Mouse (Mus musculus) pancreas, adult 10 weeks (tissue): Measurements from ENCODE around the gene Tktl2. TPM values are rescaled to one million over a fixed set of nuclear protein-coding genes. Genes with fewer than 3 reads are reported as not detected.

ENCODE experiments used
- polyA plus RNA-seq: library from polyadenylated mRNA; stranded (reverse); fragments of 350-450 nt; fragmentation: Illumina TruSeq; extraction: RNeasy Lipid Tissue Mini Kit (QIAGEN cat#74804); gene quantifications from one replicate; pipeline ENCODE4 v1.2.3, GENCODE M21; 2015; ENCODE audit warnings: low read depth, low replicate concordance; ENCODE audit not compliant: insufficient read depth

The Tktl2 gene
- polyA plus RNA-seq = not detected

DNA sequence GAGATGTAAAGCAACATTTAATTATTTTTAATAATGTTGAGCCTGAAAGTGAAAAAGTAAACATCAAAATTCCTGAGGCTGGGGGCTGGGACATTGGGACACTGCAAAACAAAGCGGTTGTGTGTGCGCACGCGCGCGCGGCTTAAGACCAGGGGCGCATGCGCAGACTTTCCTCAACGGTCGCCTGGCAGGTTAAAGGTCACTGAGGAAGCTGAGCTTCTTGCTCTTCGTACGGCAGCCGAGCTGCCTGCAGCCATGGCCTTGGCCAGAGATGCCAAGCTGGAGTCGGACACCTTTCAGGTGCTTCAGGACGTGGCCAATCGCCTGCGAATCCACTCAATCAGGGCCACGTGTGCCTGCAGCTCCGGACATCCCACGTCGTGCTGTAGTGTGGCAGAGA lies at the start of gene Tktl2:
TSS of gene Tktl2 (plus strand) at position 220 of the 400 bp plus-strand sequence.

DNA sequence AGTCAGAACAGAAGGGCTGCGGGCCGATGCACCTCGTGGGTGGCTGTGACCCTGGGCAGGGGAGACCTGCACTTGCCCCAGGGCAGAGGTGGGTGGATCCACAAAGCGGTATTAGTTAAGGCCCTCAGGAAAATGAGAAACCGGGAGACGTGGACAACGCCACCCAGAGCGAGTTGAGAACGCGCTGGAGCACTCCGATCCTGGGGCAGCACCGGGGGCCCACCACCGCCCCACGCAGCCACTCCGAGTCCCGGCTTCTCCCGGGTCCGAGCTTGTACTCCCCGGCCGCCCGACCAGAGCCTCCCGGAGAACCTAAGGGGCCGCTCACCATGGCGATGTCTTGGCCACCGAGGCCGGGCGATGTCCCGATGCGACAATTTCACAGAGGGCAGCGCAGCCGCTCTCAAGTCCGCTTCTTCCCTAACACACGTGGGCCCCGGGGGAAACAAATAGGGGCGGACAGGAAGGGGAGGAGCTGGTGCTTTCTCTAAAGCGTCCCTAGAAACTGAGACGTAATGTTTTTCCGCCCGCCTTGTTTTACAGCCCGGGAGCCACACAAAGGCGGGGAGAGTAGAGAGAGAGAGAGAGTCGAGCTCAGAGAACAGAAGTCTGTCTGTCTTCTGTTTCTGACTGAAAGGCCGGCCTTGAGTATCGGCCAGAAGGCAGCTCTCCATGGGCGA lies 25.3 kb upstream of the Tktl2 start, which contains the start of gene Tma16:
TSS of gene Tma16 (minus strand) at position 447 of the 680 bp plus-strand sequence.

Other genes starting within 250 kb of the Tktl2 start
- gene Tma16, start 25.2 kb upstream of the Tktl2 start, polyA plus RNA-seq = 2.6 TPM
- not detected for gene Npy5r, start 176.4 kb downstream of the Tktl2 start, polyA plus RNA-seq
- 2.8 TPM for gene Npy1r, start 185.4 kb downstream of the Tktl2 start, polyA plus RNA-seq